Mouse (Mus musculus): Measurements from ENCODE around the gene Ugt1a7c.
"Not testable (repeated sequence)": the region's sequence is repeated elsewhere in the genome, so short reads cannot be mapped to it uniquely, and the experiment has no call there.

GRCm38 (mm10) chr1:88150133-88150532 is 55.3 kb downstream of the Ugt1a7c start:
- TF ChIP-seq CTCF, POLR2A (IDR thresholded peaks at IDR 0.05; ENCODE audit: extremely low read depth, insufficient read depth, low read length): not testable (repeated sequence)
